Mouse (Mus musculus) testis, adult 2 months (tissue): ENCODE results near the gene Taar7f.

Experiments
- CTCF ChIP-seq: fragments of 200-500 bp; IDR thresholded peaks from 2 replicates; pipeline ENCODE4 v1.5.1; 2012; ENCODE audit warnings: low read depth, mild to moderate bottlenecking, inconsistent platforms, low read length, moderate library complexity; ENCODE audit not compliant: control insufficient read depth, insufficient read depth, insufficient replicate concordance
- POLR2A ChIP-seq: fragments of 200-500 bp; IDR thresholded peaks from 2 replicates; pipeline ENCODE4 v1.6.1; 2012; ENCODE audit warnings: low read depth, mild to moderate bottlenecking, inconsistent platforms, low read length, moderate library complexity; ENCODE audit not compliant: control insufficient read depth

GRCm38 (mm10) chr10:24026922-24027321 is 22.4 kb upstream of the Taar7f start, which contains the start of gene Taar7d:
- TF ChIP-seq CTCF: no peak
- no peak for TF ChIP-seq POLR2A
